Mouse (Mus musculus): ENCODE data around the gene Rbp1.

Rbp1 gene

GRCm38 (mm10) chr9:98425351-98425880 is 2.7 kb downstream of the Rbp1 start:
- no peak for DNase-seq

- no peak for DNase-seq
Observed at GRCm38 (mm10) chr9:98427906-98428517, 5.3 kb downstream of the Rbp1 start.

GRCm38 (mm10) chr9:98428783-98429182 is 6.0 kb downstream of the Rbp1 start:
- DNase-seq, result no peak

DNA sequence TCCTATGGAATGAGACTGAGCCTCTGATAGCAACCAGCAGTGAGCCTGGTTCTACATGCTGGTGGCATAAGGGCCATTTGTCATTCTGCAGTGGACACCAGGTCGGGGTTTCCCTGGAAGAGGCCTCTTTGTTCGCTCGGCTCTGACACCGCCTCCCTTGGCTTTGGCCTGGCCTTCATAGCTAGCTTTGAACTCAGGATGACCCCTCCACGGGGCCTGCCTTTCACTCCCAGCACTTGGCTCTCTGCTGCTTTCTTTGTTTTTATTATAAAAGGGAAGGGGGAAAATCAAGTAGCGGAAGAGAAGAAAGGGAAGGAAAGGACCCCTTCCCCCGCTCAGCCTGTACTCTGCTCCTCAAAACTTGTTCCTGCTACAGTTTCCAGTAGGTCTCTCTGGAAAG is 7.0 kb downstream of the Rbp1 start:
- no peak for DNase-seq

GRCm38 (mm10) chr9:98430528-98430927 is 7.8 kb downstream of the Rbp1 start:
- DNase-seq, result no peak

DNA sequence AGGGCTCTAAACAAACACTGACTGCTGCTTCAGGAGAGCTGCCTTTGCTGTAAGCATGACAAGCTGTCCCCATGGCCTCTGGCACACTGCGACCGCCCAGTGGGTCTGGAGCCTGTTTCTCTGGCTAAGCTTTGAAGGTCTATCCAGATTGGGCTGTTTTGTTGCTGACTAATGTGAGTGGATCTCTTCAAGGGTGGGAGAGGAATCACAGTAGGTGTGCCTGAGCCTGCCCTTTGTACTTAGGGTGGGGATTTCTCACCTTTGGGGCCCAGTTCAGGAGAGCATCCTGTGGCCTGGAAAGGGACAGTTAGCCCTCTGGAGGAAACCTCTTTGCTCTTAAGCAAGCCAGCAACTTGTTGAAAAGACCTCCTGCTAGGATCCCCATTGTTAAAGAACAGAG is 10.3 kb downstream of the Rbp1 start:
- DNase-seq, result no peak

GRCm38 (mm10) chr9:98433956-98434588 is 11.3 kb downstream of the Rbp1 start:
- DNase-seq, result no peak

DNA sequence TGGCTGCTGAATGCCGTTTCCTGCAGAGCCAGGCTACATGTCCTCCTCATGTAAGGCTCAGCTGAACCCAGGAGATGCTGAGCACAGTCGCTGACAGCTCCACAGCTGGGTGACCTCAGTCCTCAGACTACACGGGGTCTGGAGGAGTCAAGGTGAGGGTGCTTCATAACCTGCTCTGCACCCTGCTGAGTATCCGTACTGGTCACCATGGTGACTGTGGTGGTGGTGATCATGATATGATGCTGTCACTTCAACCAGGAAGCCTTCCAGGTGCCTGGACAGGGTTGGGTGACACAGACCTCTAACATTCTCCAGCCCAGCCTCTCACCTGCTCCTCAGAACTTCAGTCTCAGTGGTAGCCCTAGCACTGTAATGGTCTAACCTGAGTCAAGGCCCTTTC is 15.1 kb downstream of the Rbp1 start:
- no peak for DNase-seq

GRCm38 (mm10) chr9:98439091-98439490 is 16.3 kb downstream of the Rbp1 start:
- no peak for DNase-seq

DNA sequence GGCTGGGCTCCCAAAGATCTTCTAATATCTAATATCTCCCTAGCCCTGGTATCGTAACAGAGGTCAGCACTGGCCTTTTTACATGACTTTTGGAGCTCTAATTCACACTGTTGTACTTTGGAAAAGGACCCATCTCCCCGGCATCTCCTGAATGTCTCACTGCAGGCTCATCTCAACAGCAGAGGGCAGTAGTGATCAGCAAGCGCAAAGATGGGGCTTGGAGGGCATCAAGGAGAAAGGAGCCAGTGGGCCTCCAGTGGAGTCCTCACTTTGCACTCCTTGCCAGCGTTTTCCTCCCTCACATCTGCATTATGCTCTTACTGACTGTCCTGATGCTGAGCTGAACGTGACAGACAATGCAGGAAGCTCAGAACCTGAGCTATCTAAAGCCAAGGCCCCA is 19.9 kb downstream of the Rbp1 start:
- DNase-seq, result no peak

DNA sequence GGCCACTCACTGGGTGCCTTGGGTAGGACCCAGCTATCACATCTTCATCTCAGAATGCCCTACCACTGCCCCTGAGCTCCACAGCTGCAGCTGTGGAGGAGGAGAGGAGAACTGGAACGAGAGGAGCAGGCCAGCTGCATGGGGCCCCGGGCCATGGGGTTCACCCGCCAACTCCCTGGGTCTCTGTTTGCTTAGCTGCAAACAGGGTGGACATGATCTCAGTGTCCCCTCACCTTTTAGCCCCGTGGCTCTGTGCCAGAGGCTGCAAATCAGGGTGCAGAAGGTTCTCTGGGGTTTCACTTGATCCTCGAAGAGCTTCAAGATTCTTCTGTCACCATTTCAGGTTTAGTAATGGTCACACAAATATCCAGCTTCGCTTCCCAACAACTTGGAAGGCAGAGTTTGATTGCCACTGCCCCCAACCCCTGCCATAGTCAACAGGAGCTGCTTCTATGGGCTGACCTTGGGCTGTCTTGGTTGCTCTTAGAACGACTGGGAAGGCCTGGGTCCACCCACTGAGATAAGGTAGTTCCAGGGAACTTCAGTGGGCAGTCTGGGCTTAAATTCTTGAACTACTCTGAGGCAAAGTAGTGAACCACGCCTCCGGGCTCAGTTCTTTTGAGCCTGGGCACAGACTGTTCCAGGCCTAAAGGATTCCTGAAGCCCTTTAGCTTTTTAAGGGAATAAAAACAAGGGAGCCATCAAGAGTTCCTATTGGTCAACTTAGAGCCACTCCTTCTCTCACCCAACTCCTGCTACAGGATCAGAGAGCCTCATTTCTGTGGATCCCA is 22.8 kb downstream of the Rbp1 start:
- no peak for DNase-seq

DNA sequence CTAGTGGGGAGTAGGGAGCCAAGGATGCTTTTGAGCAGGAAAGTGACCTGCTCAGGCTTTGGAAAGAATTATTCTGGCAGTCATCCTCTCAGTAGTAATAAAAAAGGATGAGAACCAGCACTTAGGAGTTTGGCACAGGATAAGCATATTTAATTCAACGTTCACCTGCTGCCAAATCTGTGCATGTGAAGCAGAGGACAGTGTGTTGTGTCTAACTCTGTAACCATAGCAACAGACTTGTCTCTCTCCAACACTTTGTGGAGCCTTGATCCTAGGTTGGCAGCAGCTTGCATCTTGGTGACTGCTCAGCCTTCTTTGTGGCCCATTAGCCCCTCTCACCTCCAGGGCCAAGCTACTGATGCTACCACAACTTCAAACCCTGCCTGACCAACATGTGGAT is 28.2 kb downstream of the Rbp1 start:
- DNase-seq, result no peak

DNA sequence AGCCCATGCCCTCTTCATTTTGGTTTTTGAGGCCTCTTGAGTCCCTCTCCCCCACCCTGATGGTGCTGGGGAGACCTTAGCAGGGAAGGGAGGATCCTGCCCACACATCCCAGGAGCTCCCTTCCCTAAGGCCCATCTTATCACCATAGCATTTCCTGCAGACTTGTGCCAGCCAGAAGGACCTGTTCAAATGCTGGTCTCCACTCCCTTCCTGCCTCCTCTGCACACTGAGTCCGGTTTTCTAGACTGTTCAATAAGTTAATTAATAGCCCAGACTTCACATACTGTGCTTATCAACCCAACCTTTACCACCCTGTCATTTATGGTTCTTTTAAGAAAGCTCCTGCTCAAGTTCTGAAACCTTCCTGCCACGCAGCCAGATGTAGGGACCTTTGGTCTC is 43.9 kb downstream of the Rbp1 start:
- no peak for DNase-seq

- no peak for DNase-seq
Observed at GRCm38 (mm10) chr9:98480172-98480749, 57.5 kb downstream of the Rbp1 start.

GRCm38 (mm10) chr9:98482256-98482655 is 59.5 kb downstream of the Rbp1 start:
- DNase-seq, result no peak

GRCm38 (mm10) chr9:98485020-98485419 is 62.3 kb downstream of the Rbp1 start:
- DNase-seq, result no peak

GRCm38 (mm10) chr9:98485815-98486214 is 63.1 kb downstream of the Rbp1 start, which contains the start of gene Rbp2:
Gene Rbp2 (plus strand): TSS chr9:98486115.
- no peak for DNase-seq

- no peak for DNase-seq
Observed at GRCm38 (mm10) chr9:98487273-98487672, 64.5 kb downstream of the Rbp1 start.

DNA sequence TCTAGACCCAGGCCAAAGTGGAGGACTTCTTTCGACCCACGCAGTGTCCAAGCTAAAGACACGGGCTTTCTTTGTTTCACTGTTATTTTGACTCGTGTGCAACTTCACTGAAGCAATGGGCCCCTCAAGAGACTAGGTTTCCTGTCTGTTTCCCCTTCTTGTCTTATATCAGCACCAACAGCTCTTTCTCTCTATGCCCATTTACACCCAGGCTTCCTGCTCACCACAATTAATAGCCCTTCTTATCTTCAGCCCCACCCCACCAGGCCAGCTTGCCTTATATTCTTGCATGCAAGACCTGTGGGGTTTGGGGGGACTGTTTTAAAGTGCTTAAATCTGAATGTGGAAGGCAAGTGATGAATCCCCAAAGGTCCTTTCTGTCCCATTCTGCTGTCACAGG is 66.8 kb downstream of the Rbp1 start:
- DNase-seq, result no peak

DNA sequence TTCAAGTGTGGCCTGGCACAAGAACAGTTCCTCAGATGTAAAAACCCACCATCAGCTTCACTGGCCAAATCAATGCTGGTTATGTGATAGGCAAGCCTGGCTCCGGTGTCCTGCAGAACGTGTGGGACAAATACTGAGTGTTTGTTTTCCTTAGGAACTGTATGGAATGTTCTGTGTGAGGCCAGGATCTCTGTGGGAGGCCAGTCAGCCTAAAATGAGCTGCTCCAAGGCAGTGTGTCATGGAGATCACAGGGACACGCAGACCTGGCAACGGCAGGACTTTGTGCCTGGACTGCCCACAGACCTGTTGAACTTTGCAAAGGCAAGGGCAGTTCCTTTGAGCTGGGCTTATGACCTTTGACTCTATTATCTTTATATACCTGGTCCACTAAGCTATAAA is 67.4 kb downstream of the Rbp1 start:
- no peak for DNase-seq

- DNase-seq, result no peak
Observed at GRCm38 (mm10) chr9:98491071-98491470, 68.3 kb downstream of the Rbp1 start.

DNA sequence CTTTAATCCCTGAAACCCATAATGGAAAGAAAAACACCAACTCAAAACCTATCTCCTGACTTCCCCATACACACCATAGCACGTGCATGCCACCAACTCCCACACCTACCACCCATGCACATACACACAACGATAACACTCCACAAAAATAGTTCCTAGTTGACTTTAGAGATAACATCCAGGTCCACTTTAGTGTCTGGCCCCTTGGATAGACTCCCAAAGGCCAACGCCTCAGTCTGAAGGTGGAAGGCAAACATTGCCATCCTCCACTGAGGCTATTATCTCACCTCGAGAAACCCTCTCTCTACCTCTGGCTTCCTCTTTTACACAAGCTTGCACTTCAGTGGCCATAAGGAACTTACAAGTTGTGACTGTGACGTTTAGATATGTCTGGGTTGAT is 69.5 kb downstream of the Rbp1 start:
- DNase-seq, result no peak

DNA sequence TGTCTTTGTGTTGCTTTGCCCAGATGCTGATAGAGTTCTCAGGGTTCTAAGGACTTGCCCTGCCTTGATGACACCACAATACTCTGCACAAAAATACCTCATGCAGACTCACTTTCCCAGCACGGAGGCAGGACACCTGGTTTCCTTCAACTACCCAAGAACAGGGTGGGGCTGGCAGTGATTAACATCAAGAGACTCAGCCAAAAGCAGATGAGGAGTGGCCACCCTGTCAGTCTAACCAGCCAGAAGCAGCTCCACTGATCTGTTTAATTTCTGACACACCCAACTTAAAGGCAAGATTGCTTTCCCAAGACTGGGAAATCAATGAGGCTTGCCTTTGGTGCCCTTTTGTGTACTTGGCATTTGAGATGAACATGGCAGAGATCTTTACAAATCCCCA is 70.1 kb downstream of the Rbp1 start:
- DNase-seq, result no peak

Measured in cerebellum, adult 9-10 months (tissue).